Mouse (Mus musculus) adrenal gland, postnatal 36 days (tissue): ENCODE measurements around the gene Ctdspl. TPM values are rescaled to one million over a fixed set of nuclear protein-coding genes. Genes with fewer than 3 reads are reported as not detected.

Experiments used
- microRNA-seq: library from miRNA; unstranded; fragments of <30 nt; microRNA quantifications from one replicate; pipeline ENCODE4 v1.2.0, GENCODE M21; 2021
- total RNA-seq, 2 experiments: library from RNA; stranded (reverse); gene quantifications; 2 replicates each; pipeline ENCODE4 v1.2.3; 2021

Gene Ctdspl
- total RNA-seq, 2 experiments from 2014 or later, result 30.4 to 32.8 TPM

Small RNAs within 50 kb of the gene (microRNA-seq; reads per million reads assigned to microRNA genes)
- gene Mir26a-1, result 7.7 reads per million, percentile 20 among the genes with 10 or more reads in this experiment

Other genes starting within 250 kb of the Ctdspl start
- 1 to 10 TPM in 1 of 2 experiments, under 1 TPM in 1; 0.66 to 1.4 TPM for gene Vill, start 126.3 kb downstream of the Ctdspl start, total RNA-seq
- gene Plcd1, start 167.0 kb downstream of the Ctdspl start, total RNA-seq, result 1 to 10 TPM; 8.0 to 9.6 TPM
- 1 to 10 TPM; 1.7 to 2.3 TPM for gene Dlec1, start 176.0 kb downstream of the Ctdspl start, total RNA-seq
- gene Acaa1b, start 230.6 kb downstream of the Ctdspl start, total RNA-seq, result 10 to 100 TPM; 12.5 to 19.8 TPM
- not detected for gene Gm47289, start 232.7 kb downstream of the Ctdspl start, total RNA-seq